Mouse (Mus musculus) brain, embryonic 18.5 days (tissue): ENCODE measurements around the gene Pik3ca.

Source experiments
- DNase-seq: peaks from one replicate; pipeline ENCODE4 v3.0.0-alpha.2; 2012; ENCODE audit warnings: low read depth, low spot score

Pik3ca gene

DNA sequence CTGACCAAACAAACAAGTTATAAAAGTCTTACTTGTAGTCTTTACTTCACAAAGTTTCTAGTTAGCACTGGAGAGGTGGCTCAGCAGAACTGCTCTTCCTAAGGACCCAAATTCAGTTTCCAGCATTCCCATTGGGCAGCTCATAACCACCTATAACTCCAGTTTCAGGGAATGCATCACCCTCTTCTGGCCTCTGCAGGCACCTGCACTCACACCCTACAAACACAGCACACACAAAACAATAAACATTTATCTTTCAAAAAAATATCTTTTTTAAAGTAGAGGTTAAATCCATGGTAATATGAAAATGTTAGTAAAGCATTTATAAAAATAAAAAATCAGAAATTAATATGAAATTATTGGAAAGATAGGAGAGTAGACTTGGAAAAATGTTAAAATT lies 44.2 kb downstream of the Pik3ca start:
- no peak for DNase-seq

DNA sequence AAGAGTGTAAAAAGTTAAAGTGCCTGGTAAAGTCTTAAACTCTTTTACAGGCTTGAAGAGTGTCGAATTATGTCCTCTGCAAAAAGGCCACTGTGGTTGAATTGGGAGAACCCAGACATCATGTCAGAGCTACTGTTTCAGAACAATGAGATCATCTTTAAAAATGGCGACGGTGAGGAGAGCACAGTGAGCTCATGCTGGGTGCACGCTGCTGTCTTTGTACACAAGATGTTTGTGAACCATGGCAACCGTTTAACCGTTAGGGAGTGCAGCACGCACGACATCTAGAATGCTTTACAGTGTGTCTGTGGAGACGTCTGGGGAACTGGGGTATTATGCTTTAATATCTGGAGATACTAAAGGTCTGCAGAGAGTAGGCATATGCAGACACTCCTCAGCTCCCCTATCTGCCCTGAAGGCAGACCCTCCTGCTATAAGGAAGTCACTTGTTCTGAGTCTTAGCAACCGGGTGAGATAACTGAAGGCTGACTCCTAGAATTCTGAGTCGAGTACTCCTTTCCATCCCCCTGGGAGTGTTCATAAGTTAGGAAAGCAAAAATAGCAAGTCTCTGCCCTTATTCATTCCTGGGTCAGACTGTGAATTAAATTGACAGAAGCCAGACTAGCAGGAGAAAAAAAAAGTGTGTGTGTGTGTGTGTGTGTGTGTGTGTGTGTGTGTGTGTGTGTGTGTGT lies 57.0 kb downstream of the Pik3ca start:
- no peak for DNase-seq

DNA sequence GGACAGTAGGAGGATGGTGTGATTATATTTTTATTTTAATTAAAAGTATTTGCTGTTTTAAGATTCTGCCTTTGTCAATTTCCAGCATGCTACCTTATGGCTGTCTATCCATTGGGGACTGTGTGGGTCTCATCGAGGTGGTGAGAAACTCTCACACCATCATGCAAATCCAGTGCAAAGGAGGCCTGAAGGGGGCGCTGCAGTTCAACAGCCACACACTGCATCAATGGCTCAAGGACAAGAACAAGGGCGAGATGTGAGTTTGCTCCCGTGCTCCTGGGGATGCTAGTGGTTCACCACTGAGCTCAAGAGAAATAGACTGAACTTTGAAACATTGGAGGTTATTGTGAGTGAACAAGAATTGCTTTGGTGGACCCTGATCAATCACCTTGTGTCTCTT lies 62.3 kb downstream of the Pik3ca start:
- DNase-seq: no peak

DNA sequence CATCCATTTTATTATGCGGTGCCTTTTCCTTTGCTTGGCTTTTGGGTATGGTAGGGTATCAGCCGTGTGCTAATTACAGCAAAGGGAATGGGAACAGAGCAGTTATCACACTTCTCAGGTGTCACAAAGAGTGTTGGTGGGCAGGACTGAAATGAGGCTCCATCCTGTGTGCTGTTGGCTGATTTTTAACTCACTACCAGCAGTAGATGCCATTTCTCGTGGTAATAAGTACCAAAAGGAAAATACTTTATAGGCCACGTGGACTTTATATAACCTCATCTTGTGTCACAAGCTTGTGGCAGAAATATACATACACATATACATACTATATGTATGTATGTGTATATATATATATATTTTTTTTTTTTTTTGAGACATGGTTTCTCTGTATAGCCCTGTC lies 69.8 kb downstream of the Pik3ca start:
- no peak for DNase-seq

DNA sequence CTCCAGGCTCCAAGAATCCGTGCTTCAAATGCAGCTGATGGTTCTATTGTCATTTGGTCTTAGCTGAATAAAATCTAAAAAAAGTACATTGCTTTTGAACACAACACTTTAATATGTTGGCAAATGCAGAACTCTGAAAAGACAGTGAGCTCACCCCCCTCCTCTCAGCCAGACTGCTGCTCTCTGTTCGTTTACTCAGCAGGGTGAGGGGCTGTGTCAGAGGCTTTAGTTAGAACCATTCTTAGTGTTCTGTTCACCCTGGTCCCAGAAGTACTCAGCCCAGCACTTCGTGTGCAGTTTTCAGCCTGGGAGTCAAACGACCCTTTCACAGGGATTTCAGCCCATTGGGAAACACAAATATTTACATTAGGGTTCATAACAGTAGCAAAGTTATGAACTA lies 70.9 kb downstream of the Pik3ca start:
- DNase-seq: no peak

DNA sequence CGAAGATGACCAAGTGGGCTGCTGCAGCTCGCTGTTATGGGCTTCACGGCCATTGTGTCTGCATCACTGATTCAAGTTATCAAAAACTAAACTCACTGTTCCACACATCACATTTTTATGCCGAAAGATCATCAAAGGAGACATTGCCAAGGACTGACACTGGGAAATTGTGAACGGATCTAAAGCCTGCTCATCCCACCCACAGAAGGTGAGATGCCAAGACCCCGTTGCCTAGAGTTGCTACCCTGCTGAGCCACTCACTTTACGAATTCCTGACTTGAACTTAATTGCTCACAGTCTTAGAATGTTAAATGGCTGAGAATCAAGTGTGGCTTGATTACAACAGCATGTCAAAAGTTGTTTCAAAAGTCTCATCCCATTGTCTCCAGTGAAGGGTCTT lies 73.0 kb downstream of the Pik3ca start:
- DNase-seq: no peak

DNA sequence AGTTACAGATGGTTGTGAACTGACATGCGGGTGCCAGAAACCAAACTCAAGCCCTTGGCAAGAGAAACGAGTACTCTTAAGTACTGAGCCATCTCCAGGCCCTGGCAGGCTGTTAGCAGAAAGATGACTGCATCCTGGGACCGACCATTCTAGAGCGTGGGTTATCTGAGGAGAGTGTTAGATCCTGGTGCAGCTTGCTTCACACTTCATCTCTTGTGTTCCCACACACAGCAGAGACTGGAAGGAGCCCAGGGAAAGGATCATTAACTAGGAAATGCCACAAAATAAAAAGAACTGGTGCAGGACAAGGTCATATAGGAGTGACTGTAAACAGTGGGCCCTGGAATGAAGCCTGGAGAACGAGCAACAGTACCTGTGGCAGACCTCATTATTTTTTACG lies 73.6 kb downstream of the Pik3ca start:
- DNase-seq: no peak

DNA sequence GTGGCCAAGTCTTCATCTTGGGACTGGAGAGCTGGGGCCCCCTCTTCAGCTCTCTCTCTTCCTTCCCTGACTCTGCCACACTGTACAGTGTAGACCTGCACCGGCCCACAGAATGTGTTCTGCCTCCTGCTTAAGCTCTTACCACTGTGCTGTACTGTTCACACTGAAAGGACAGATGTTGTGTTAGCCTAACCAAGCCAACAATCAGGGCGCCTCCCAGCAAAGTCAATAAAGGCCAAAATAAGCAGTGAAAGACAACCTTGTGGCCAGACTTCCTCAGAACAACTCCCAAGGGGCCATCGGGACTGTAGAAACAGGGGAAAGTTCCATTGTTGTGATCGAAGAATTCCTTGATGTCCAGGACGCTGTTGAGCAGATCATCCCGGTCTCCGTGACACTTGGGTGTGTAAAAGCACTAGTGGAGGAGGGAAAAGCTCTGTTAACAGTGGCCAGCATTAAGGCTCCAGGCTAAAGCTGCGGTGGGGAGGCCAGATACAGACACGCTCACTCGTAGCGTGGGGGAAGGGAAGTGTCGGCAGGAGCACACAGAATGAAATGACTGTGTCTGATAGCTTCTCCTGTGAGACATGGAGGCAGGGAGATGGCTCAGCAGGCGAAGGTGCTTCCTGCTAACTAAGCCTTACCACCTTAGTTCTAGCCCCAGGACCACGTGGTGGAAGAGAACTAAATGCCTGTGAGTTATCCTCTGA lies 74.9 kb downstream of the Pik3ca start:
- no peak for DNase-seq

DNA sequence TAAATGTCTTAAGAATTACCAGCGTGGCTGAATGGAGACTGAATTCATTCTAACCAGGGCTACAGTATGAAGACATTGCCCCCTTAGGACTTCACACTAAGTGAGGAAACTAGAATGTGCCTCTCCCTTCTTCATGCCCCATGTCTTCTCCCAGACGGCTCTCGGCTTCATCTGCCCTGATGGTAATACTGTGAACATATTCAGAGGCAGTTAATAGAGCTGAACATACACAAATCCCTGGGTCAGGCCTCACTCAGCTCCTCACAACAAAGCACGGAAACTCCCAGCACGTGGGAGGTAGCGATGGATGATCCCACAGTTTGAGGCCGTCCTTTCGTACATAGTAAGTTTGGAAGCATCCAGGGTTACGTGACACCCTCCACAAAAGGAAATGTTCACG lies 75.7 kb downstream of the Pik3ca start:
- no peak for DNase-seq

DNA sequence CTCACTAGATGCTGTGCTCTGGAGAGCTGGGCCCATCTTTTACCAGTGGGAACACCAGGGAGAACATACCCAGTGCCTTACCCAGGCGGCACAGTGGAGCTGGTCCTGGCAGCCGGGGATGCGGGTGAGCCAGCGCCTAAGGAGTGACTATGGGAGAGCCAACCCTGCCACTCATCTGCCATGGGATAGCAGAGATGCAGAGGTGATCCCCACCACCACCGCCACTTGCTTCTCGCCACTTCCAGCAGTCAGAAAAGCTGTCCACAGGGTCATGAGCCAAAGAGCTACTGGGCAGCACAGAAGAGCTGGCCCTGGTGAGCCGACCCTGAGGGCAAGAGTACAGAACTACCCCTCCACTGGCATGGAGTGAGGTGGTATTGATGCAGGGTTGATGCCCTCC lies 82.5 kb downstream of the Pik3ca start:
- no peak for DNase-seq

DNA sequence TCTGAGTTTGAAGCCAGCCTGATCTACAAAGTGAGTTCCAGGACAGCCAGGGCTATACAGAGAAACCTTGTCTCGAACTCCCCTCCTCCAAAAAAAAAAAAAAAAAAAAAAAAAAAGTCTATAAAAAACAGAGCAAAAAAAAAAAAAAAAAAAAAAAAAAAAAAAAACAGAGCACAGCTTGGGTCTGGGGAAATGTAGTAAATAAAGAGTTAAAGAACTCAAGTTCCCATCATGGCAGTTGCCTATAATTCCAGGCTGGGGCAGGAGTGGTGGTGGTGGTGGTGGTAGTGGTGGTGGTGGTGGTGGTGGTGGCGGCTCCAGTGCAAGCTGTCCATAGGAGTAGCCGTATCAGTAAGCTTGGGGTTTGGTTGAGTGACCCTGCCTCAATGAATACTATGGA lies 85.6 kb downstream of the Pik3ca start:
- DNase-seq: no peak

DNA sequence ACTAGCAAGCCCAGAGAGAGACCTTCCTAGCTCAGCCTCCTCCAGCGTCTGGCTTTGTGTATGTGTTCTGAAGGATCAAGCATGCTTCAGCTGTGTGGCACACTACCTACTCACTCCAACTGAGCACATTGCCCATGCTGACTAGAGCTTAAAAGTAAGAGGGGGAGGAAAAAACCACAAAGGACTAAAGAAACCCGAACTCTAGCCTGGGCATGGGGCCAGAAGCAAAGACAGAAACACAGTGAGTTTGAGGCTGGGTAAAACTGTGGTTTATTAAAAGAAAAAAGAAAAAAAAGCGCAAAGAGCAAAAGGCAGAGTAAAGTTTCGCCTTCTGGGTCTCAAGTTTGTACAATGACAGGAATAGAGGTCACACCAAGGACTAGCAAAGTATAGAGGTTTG lies 89.1 kb downstream of the Pik3ca start:
- DNase-seq: no peak

DNA sequence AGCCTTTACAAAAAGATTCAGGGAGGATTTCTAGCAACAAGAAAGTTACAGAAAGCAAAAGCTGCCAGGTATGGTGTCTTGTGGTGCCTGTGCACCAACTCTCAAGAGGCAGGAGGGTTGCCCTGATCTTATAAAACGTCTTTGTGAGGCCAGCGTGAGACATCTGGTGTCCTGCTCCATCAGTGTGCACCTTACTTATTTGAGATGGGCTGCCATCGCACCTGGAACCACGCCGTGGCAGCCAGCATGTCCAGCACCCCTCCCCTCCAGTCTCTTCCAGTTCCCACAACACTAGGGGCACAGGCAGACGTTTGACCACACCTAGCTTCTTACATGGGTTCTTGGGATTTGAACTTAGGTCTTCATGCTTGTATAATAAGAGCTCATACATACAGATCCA lies 90.7 kb downstream of the Pik3ca start:
- no peak for DNase-seq

DNA sequence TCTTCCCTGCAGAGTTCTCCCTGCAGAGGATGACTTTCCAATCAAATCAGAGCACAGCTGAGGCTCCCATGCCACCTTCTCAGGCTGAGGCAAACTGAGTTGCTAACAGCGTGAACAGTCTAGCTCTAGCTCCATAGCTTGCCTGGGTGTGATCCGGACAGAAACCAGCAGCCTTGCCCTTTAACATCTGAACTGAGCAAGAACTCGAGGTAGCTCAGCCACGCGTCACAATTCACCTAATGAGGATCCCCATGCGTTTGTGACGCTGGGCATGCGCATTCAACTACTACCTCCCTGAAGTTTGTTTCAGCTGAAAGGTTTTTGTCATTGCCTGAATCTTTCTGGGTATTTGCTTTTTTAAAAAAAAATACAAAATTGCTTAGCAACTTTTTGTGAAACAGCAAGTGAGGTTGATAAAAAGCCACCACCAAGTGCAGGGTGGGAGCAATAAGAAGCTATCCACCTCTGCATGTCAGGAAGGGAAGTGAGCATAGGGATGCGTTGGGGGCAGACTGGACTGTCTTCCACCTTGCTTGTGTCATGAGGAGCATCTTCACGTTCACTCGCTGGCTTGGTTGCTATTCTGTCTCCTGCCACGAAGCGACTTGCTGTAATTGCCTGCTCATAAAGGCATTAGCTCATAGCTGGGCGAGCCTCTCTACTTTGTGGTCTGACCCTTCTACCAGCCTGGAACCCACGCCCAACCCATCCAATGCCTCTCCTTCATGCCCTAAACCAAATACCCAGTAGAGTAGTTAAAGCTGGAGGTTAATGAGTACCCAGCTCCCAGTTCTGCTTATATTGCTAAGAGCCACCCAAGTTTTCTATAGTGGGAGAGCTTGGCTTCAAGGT lies 92.8 kb downstream of the Pik3ca start:
- no peak for DNase-seq

DNA sequence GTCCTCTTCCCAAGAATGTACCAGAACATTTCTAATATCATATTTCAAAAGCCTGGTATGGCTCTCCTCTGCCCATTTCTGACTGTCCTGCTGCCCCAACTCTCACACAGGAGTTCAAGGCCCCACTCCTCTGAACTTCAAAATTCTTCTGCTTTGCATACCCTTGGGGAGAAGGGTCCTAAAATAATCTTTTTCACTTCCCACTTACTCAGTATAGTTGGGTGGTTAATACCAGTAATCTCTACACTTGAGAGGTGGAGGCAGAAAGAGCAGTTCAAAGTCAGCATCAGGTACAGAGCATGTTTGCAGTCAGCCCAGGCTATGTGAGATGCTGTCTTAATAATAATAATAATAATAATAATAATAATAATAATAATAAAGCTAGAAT lies 93.5 kb downstream of the Pik3ca start:
- DNase-seq: no peak

DNA sequence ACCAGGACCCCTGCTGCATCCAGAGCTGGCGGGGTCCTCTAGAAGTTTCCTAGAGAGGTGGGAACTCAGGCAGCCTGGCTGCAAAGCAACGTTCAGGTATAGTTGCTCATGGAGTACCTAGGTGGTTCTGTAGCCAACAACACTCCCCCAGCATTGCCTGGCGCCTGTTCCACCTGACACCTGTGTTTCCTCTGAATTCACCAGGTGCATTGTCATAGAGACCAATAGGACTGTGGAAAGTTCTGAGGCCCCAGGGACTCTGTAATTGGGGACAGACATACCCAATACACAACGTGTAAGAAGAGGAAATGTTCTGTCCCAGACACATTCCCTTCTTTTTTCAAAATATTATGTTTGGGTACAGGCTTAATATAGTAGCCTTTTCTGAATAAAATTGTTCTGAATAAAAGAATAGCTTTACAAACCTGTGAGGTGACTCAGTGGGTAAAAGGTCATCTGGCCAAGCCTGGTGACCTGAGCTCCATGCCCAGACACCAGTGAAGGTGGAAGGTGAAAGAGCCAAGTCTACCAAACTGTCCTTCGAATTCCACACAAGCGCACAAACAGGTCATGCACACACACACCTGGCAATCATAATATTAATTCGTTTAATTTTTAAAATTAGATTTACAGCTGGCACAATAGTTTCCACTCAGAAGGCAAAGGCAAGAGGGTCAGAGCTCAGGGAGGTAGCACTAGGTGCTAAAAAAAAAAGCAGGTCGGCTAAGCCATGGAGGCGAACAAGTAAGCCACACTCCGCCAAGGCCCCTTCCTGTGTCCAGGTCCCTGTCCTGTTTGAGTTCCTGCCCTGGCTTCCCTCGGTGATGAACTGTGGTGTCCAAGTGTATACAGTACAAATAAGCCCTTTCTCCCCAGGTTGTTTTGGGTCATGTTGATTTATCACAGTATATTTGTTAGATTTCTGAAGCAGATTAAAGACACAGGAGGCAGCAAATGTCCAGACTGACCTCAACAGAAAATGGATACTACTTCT lies 94.9 kb downstream of the Pik3ca start, which contains the start of gene Kcnmb3:
Kcnmb3 (minus strand) TSS at position 135 of the 994 bp plus-strand sequence.
- no peak for DNase-seq

DNA sequence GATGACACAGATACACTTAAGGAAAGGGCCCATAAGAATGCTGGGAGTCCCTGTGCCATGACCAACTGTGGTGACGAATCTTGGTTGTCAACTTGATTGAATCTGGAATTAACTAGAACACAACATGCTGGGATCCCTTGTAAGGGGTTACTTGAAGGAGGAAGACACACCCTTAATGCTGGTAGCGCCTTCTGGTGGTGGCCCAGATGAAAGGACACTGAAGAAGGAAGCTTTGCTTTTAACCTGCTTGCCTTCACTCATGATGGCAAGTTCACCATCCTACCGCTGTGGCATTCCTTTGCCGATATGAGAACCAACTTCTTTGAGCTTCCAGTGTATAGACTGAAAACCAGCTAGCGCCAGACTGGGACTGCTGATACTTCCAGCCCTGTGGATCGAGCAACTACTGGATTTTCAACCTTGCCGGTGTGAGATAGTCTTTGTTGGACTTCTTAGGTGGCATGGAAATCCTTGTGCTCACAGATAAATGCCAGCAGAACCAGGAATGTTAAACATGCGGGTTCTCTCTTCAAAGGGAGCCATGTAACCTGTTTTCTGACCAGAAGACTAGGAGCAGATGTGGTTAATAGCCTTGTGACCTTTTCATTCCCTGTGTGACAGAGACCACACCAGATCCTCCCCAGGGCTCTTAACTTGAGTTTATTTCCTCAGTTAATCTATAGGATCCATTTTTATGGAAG lies 97.1 kb downstream of the Pik3ca start:
- DNase-seq: no peak

DNA sequence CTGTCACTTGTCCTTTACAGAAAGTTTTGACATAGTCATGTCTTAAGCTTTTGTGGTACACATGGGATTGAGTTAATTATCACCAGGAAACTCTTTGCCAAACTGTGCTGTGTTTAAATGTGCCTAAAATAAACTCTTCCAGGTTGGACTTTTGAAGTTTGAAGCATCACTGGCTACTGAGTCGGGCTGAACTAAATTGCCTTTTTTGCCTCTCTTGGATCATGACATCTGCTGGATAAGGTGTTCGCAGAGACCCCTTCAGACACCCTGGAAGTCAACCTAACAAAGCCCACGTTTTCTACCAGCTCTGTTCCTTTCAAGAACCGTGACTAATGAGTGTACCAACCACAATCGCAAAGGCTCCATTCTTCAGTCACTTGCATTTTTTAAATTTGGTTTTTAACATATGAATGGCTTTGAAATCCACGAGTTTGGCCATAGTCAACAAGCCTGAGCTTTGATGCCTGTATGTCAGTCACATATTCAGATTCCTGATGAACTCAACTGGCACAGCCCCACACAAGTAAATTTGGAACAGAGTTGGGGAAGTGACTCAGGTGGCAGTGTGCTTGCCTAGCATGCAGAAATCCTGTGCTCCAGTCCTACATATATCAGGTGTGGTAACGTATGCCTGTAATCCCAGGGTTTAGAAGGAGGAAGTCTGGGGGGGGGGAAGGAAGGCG lies 97.8 kb downstream of the Pik3ca start:
- DNase-seq: no peak

DNA sequence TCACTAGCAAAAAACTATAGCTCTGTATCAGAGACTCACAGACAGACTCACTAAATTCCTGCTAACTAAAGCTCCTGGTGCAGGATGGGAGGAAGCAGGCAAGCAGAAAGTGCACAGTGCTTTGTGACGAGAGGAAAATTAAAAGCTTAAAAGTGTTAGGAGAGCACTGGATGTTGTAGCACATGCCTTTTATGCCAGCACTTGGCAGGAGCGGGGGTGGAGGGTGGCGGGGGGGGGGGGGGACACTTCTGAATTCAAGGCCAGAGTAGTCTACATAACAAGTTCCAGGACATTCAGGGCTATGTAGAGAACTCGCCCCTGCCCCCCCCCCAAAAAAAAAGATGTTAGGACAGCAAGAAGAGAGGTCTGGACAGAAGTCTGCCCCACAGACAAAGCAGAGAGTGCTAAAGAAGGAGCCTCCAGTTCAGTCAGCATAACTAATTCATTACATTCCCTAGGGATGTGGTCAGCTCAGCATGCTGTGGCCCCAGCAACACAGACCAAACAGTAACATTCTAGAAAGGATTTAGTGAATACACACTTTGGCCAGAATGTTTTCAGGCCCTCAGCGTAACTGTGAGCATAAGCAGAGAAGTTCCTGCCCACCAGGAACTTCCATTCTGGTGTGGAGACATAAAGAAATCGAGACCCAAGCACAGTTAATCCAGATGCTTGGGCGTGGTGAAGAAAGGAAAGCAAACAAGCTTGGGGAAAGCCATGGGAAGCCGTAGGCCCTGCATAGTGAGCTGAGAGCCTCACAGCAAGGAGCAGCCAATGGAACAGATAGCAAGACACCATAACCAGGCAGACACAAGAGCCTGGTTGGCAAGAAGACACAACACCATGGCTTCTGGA lies 98.6 kb downstream of the Pik3ca start:
- DNase-seq: no peak
